Mouse (Mus musculus) granulocyte monocyte progenitor cell, adult 5-6 weeks (primary cell): Measurements from ENCODE around the gene Cenpk. TPM values are rescaled to one million over a fixed set of nuclear protein-coding genes. Genes with fewer than 3 reads are reported as not detected.
A peak's percentile ranks its signal among the peaks of the same experiment; 100 is the strongest.
"Not testable (repeated sequence)": the region's sequence is repeated elsewhere in the genome, so short reads cannot be mapped to it uniquely, and the experiment has no call there.

ENCODE experiments used
- ATAC-seq: replicated peaks from 2 replicates; pipeline ENCODE4 v1.8.0; 2016; ENCODE audit warnings: mild to moderate bottlenecking, moderate TSS enrichment, inconsistent platforms; ENCODE audit not compliant: poor library complexity, severe bottlenecking
- total RNA-seq, 2 experiments: library from RNA; stranded (forward) in 1 of 2; stranded (reverse) in 1 of 2; fragments of 200-712, 200-1000 nt in 1 of 2; fragments of >200 nt in 1 of 2; fragmentation: Nextera tagmentation in 1 of 2; gene quantifications; 2 replicates each; pipeline ENCODE4 v1.2.3; 2014 to 2017

Gene Cenpk
- total RNA-seq (2014; fragmentation: Nextera tagmentation), result 40.9 and 45.5 TPM in 2 replicates
- total RNA-seq (2017), result 92.4 and 124 TPM in 2 replicates

GRCm38 (mm10) chr13:104228384-104229066 lies at the start of gene Cenpk, which contains the start of gene Ppwd1:
Gene Cenpk (plus strand): TSS chr13:104228611.
Gene Ppwd1 (minus strand): TSS chr13:104228843.
- ATAC-seq, result peak; percentile 97

- peak; percentile 89 for ATAC-seq
These were observed 49.7 kb upstream of the Cenpk start, which contains the start of gene Trim23 for GRCm38 (mm10) chr13:104178650-104179121. Gene Trim23 (plus strand): TSS chr13:104178797.

GRCm38 (mm10) chr13:104179176-104179888 lies 49.1 kb upstream of the Cenpk start:
- ATAC-seq, result no peak

GRCm38 (mm10) chr13:104187357-104187756 lies 41.1 kb upstream of the Cenpk start:
- ATAC-seq, result no peak

GRCm38 (mm10) chr13:104195891-104196290 lies 32.5 kb upstream of the Cenpk start:
- ATAC-seq, result not testable (repeated sequence)

GRCm38 (mm10) chr13:104204313-104204712 lies 24.1 kb upstream of the Cenpk start:
- no peak for ATAC-seq

- no peak for ATAC-seq
These were observed 933 bp upstream of the Cenpk start for GRCm38 (mm10) chr13:104227478-104227877.

- ATAC-seq, result no peak
These were observed 770 bp downstream of the Cenpk start for GRCm38 (mm10) chr13:104229181-104229580.

- ATAC-seq, result peak; percentile 100
These were observed 30.6 kb downstream of the Cenpk start for GRCm38 (mm10) chr13:104258997-104259396.

GRCm38 (mm10) chr13:104285031-104285431 lies 56.6 kb downstream of the Cenpk start:
- ATAC-seq, result peak; percentile 36

GRCm38 (mm10) chr13:104285737-104286311 lies 57.4 kb downstream of the Cenpk start:
- 0 out of 2 replicates have a peak, but pooled peaks have one; percentile 9 for ATAC-seq

GRCm38 (mm10) chr13:104286336-104286735 lies 57.9 kb downstream of the Cenpk start:
- 0 out of 2 replicates have a peak, but pooled peaks have one; percentile 10 for ATAC-seq

GRCm38 (mm10) chr13:104286897-104287309 lies 58.5 kb downstream of the Cenpk start:
- peak; percentile 94 for ATAC-seq

GRCm38 (mm10) chr13:104287366-104288225 lies 59.2 kb downstream of the Cenpk start, which contains the start of gene Adamts6:
Gene Adamts6 (plus strand): TSS chr13:104287835.
- ATAC-seq, result no peak

GRCm38 (mm10) chr13:104288226-104288859 lies 59.9 kb downstream of the Cenpk start:
- 0 out of 2 replicates have a peak, but pooled peaks have one; percentile 12 for ATAC-seq

- ATAC-seq, result no peak
These were observed 60.8 kb downstream of the Cenpk start for GRCm38 (mm10) chr13:104289176-104289575.

GRCm38 (mm10) chr13:104295472-104295871 lies 67.1 kb downstream of the Cenpk start:
- ATAC-seq, result no peak
